ENCODE assay signal across 12 mouse cellular contexts in genomic region chr4:74613032-74613431, GRCm38 (mm10).
DNase-seq lines count a peak whose midpoint lies in the region; ATAC-seq lines count a peak whose summit lies in the region.
"Had no signal": no experiment of that assay in that cellular context is flagged by ENCODE, and none has a peak within 500 bp of the region (broad histone marks: within the 10 kb centered on the region; RNA-seq: fewer than 3 reads in every experiment).

No protein-coding gene starts in this region.

- no peak overlapping the region for H3K4me2 ChIP-seq in forebrain, embryonic 13.5 days
- no peak overlapping the region for H3K4me2 ChIP-seq in forebrain, embryonic 12.5 days
- H3K4me2 ChIP-seq in heart, embryonic 16.5 days (ENCODE audit: low read depth, low read length) = no peak overlapping the region

- peak; percentile 22 for DNase-seq in embryo, embryonic 11.5 days (ENCODE audit: low read depth, low spot score)
- DNase-seq in kidney, postnatal 10 days = peak; percentile 71
- DNase-seq in left cerebral cortex, postnatal 25 days (ENCODE audit: low spot score in 2 of 2) = no peak
- no peak for DNase-seq in layer of hippocampus, postnatal 14 days (ENCODE audit: low spot score in 2 of 2)
- DNase-seq in c-Kit-positive CD71-positive TER-119-positive erythroid progenitor cells, embryonic 14.5 days (ENCODE audit: low spot score) = no peak
- DNase-seq: B cell, adult 2 months; cerebellum, adult 11-12 months had no signal

- peak; percentile 36 for ATAC-seq in forebrain, embryonic 13.5 days
- ATAC-seq in forebrain, embryonic 12.5 days (ENCODE audit: low FRiP score) = no peak
- ATAC-seq in heart, embryonic 16.5 days (replicated peaks; ENCODE audit: extremely low read depth, insufficient read depth, low FRiP score) = peak; percentile 65
- ATAC-seq: midbrain, embryonic 16.5 days had no signal

- H3K27ac ChIP-seq in forebrain, embryonic 13.5 days = no peak overlapping the region
- no peak overlapping the region for H3K27ac ChIP-seq in forebrain, embryonic 12.5 days
- H3K27ac ChIP-seq in heart, embryonic 16.5 days (ENCODE audit: low read length) = peak overlapping the region; percentile 9; the same call in 1 of the 2 replicates
- H3K27ac ChIP-seq: liver, embryonic 14.5 days had no signal

- WGBS in forebrain, embryonic 13.5 days = 65% methylated on average over 3 of the region's 3 CpGs
- 54% methylated on average over 3 of the region's 3 CpGs for WGBS in forebrain, embryonic 12.5 days
- WGBS in heart, embryonic 16.5 days = 31% methylated on average over 3 of the region's 3 CpGs

- no peaks in the 10 kb centered on the region for H3K4me1 ChIP-seq in forebrain, embryonic 13.5 days
- H3K4me1 ChIP-seq in forebrain, embryonic 12.5 days = no peaks in the 10 kb centered on the region
- H3K4me1 ChIP-seq in heart, embryonic 16.5 days (ENCODE audit: control insufficient read depth, insufficient read depth, low read length) = peaks cover 4% of the 10 kb centered on the region

- H3K9me3 ChIP-seq in forebrain, embryonic 13.5 days (replicated peaks) = no peaks in the 10 kb centered on the region
- H3K9me3 ChIP-seq in forebrain, embryonic 12.5 days = no peaks in the 10 kb centered on the region
- no peaks in the 10 kb centered on the region for H3K9me3 ChIP-seq in heart, embryonic 16.5 days (replicated peaks; ENCODE audit: control insufficient read depth, low read length)

- H3K36me3 ChIP-seq in forebrain, embryonic 13.5 days (ENCODE audit: poor library complexity, severe bottlenecking) = no peaks in the 10 kb centered on the region
- no peaks in the 10 kb centered on the region for H3K36me3 ChIP-seq in forebrain, embryonic 12.5 days (replicated peaks)
- H3K36me3 ChIP-seq in heart, embryonic 16.5 days (ENCODE audit: control insufficient read depth, insufficient read depth) = no peaks in the 10 kb centered on the region

- H3K4me3 ChIP-seq in forebrain, embryonic 13.5 days = no peak overlapping the region
- no peak overlapping the region for H3K4me3 ChIP-seq in forebrain, embryonic 12.5 days (replicated peaks)
- no peak overlapping the region for H3K4me3 ChIP-seq in heart, embryonic 16.5 days (ENCODE audit: low read length)

- intact Hi-C loops in left cerebral cortex, postnatal 25 days (cut with DNase I) = no loop called here

- no peaks in the 10 kb centered on the region for H3K27me3 ChIP-seq in forebrain, embryonic 13.5 days
- no peaks in the 10 kb centered on the region for H3K27me3 ChIP-seq in forebrain, embryonic 12.5 days
- H3K27me3 ChIP-seq in heart, embryonic 16.5 days (ENCODE audit: control insufficient read depth, insufficient read depth, low read length) = no peaks in the 10 kb centered on the region

- no peak overlapping the region for H3K9ac ChIP-seq in forebrain, embryonic 13.5 days
- H3K9ac ChIP-seq in forebrain, embryonic 12.5 days = no peak overlapping the region
- H3K9ac ChIP-seq in heart, embryonic 16.5 days (ENCODE audit: low read length) = no peak overlapping the region
- H3K9ac ChIP-seq: liver, embryonic 14.5 days had no signal

Comparison
In these comparisons a context has a peak if more than half of its experiments do, and no peak if none do; other contexts are left out.
1. DNase-seq: peak in embryo, embryonic 11.5 days (single experiment) and kidney, postnatal 10 days (single experiment); none in left cerebral cortex, postnatal 25 days (0 of 2), layer of hippocampus, postnatal 14 days (0 of 2) and c-Kit-positive CD71-positive TER-119-positive erythroid progenitor cells, embryonic 14.5 days (single experiment).